Mouse (Mus musculus) embryonic fibroblast, embryonic 13.5 days (primary cell): ENCODE measurements around the gene Eif3l.

ENCODE experiments used
- CTCF ChIP-seq: IDR thresholded peaks from 2 replicates; pipeline ENCODE4 v1.5.1; 2011; ENCODE audit warnings: mild to moderate bottlenecking, control low read depth, low read length, moderate library complexity, borderline replicate concordance; ENCODE audit not compliant: insufficient read depth
- POLR2A ChIP-seq: IDR thresholded peaks from 2 replicates; pipeline ENCODE4 v1.6.1; 2011; ENCODE audit warnings: low read depth, mild to moderate bottlenecking, control low read depth, low read length, moderate library complexity

GRCm38 (mm10) chr15:79134496-79135270 lies 59.7 kb downstream of the Eif3l start:
- TF ChIP-seq POLR2A: no peak
- no peak for TF ChIP-seq CTCF
